Mouse (Mus musculus): ENCODE measurements around the gene S100a16. TPM values are rescaled to one million over a fixed set of nuclear protein-coding genes. Genes with fewer than 3 reads are reported as not detected.

S100a16 gene
- polyA plus RNA-seq, 1 experiment, result 10.9 TPM

DNA sequence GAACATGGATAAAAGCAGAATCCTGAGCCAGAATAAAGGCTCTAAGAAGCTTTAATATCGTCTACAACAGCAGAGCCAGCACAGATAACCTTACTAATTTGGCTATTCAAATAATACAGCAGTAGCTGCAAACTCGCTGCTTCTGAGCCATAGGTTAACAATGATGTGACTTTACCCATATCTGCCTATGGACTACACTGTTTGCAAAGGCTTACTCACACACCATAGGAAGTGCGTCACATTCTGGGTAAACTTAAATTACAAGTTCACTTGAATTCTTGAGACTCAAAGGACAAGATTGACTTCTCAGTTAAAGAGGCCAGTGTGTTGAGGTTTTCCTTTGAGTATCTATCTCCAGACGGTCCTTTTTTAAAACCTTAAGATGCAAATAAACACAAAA is 33.6 kb upstream of the S100a16 start:
- Histone ChIP-seq H3K4me3 (replicated peaks; ENCODE audit: control insufficient read depth, low read depth, low read length) (no peak overlapping the region), H3K27ac (ENCODE audit: control insufficient read depth, insufficient read depth, low read depth, low read length, poor library complexity) (no peak overlapping the region), H3K4me1 (ENCODE audit: control insufficient read depth, insufficient read depth, low read length) (no peaks in the 10 kb centered on the region; the same call in 1 of the 2 replicates)
- TF ChIP-seq CTCF (IDR thresholded peaks at IDR 0.05; ENCODE audit: control insufficient read depth, insufficient read depth, low read length) (no peak), POLR2A (IDR thresholded peaks at IDR 0.05; ENCODE audit: borderline replicate concordance, control insufficient read depth, low read depth, low read length) (no peak)
- 85% methylated on average over 4 of the region's 4 CpGs for WGBS

DNA sequence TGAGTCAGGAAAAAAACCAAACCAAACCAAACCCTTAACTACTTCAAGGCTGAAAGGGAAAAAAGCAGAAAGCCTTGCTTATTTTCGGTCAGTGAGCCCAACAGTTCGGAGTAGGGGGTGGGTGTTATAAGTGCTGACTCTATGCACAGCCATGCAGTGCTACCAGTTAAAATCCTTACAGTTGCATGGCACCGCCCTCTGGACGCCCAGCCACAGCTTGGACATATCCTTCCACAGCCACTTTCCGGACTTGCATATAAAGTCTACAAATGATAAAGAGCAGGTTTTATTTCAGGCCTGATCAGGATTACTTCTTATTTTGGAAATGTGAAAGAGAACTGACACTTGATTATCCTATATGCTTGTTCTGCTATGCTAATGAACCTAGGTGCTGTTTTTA is 31.8 kb upstream of the S100a16 start:
- 90% methylated on average over 5 of the region's 5 CpGs for WGBS
- H3K4me1 ChIP-seq (ENCODE audit: control insufficient read depth, insufficient read depth, low read length), result no peaks in the 10 kb centered on the region; the same call in 1 of the 2 replicates
- no peak overlapping the region for H3K4me3 ChIP-seq (replicated peaks; ENCODE audit: control insufficient read depth, low read depth, low read length)
- TF ChIP-seq POLR2A (IDR thresholded peaks at IDR 0.05; ENCODE audit: borderline replicate concordance, control insufficient read depth, low read depth, low read length) (no peak), CTCF (IDR thresholded peaks at IDR 0.05; ENCODE audit: control insufficient read depth, insufficient read depth, low read length) (no peak)
- no peak overlapping the region for H3K27ac ChIP-seq (ENCODE audit: control insufficient read depth, insufficient read depth, low read depth, low read length, poor library complexity)

- WGBS, result 94% methylated on average over 3 of the region's 3 CpGs
- H3K4me1 ChIP-seq (ENCODE audit: control insufficient read depth, insufficient read depth, low read length), result no peaks in the 10 kb centered on the region; the same call in 1 of the 2 replicates
- TF ChIP-seq POLR2A (IDR thresholded peaks at IDR 0.05; ENCODE audit: borderline replicate concordance, control insufficient read depth, low read depth, low read length) (no peak), CTCF (IDR thresholded peaks at IDR 0.05; ENCODE audit: control insufficient read depth, insufficient read depth, low read length) (no peak)
- no peak overlapping the region for H3K27ac ChIP-seq (ENCODE audit: control insufficient read depth, insufficient read depth, low read depth, low read length, poor library complexity)
- H3K4me3 ChIP-seq (replicated peaks; ENCODE audit: control insufficient read depth, low read depth, low read length), result no peak overlapping the region
Observed at GRCm38 (mm10) chr3:90506362-90506761, 30.7 kb upstream of the S100a16 start.

DNA sequence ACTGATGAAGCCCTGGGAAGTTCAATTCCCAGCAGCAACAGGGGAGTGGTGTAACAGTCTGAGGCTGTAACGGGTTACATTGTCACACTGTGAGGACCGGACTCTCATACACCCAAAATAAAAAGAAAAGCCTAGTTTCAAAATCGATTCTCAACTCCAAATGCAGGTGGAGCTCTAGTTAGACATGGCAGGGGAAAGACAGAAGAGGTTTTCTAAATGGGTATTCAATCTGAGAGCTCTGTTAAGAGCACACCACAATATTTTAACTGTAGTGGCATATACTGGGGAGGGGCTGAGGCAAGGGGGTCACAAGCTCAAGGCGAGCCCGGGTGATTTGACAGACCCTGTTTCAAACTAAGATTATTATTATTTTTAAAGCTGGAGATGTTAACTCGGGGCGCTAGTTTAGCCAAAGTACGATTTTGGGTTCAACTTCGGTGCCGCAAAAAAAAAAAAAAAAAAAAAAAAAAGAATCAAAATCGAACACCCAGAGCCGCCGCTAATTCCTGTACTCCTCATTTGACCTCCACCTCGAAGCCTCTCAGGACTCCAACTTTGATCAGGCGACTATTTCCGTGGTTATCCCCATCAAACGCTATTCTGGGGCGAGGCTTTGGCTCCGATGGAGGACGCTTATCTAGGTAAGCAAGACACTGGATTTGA is 28.6 kb upstream of the S100a16 start:
- TF ChIP-seq CTCF (IDR thresholded peaks at IDR 0.05; ENCODE audit: control insufficient read depth, insufficient read depth, low read length), result no peak
- TF ChIP-seq POLR2A (IDR thresholded peaks at IDR 0.05; ENCODE audit: borderline replicate concordance, control insufficient read depth, low read depth, low read length), result no peak
- Histone ChIP-seq H3K4me1 (ENCODE audit: control insufficient read depth, insufficient read depth, low read length) (no peaks in the 10 kb centered on the region; the same call in 1 of the 2 replicates), H3K4me3 (replicated peaks; ENCODE audit: control insufficient read depth, low read depth, low read length) (peak overlapping the region; percentile 90), H3K27ac (ENCODE audit: control insufficient read depth, insufficient read depth, low read depth, low read length, poor library complexity) (peak overlapping the region; percentile 91)
- WGBS, result under 1% methylated on average over 20 of the region's 20 CpGs

GRCm38 (mm10) chr3:90508950-90509746 is 27.9 kb upstream of the S100a16 start, which contains the start of gene Chtop:
TSS of gene Chtop (minus strand) at chr3:90509498.
- WGBS, result under 1% methylated on average over 64 of the region's 66 CpGs
- H3K4me1 ChIP-seq (ENCODE audit: control insufficient read depth, insufficient read depth, low read length), result peaks cover 1% of the 10 kb centered on the region; the same call in 1 of the 2 replicates
- TF ChIP-seq CTCF (IDR thresholded peaks at IDR 0.05; ENCODE audit: control insufficient read depth, insufficient read depth, low read length), result no peak
- TF ChIP-seq POLR2A (IDR thresholded peaks at IDR 0.05; ENCODE audit: borderline replicate concordance, control insufficient read depth, low read depth, low read length), result peak; percentile 64; the same call in 1 of the 2 replicates
- H3K27ac ChIP-seq (ENCODE audit: control insufficient read depth, insufficient read depth, low read depth, low read length, poor library complexity), result peak within 1 kb of the TSS; percentile 91
- H3K4me3 ChIP-seq (replicated peaks; ENCODE audit: control insufficient read depth, low read depth, low read length), result peak within 1 kb of the TSS; percentile 90

DNA sequence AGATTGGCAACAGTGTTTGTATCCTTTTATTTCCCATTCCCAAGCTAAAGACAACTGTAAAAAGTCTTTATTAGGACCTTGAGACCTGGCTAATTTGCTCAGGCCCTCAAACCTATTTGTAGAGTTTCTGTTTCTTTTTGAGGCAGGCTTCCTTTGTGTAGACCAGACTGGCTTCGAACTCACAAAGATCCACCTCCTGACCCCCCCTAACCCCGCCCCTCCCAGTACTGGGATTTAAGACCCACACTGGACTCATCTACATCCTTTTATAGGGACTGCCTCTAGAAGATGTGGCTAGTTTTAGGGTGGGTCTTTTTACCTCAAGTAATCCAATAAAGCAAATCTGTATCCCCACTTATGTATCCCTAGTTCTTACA is 27.3 kb upstream of the S100a16 start:
- no peak for TF ChIP-seq POLR2A (IDR thresholded peaks at IDR 0.05; ENCODE audit: borderline replicate concordance, control insufficient read depth, low read depth, low read length)
- no peak for TF ChIP-seq CTCF (IDR thresholded peaks at IDR 0.05; ENCODE audit: control insufficient read depth, insufficient read depth, low read length)
- whole genome bisulfite sequencing, result 13% methylated on average over 2 of the region's 2 CpGs
- peaks cover 1% of the 10 kb centered on the region; the same call in 1 of the 2 replicates for H3K4me1 ChIP-seq (ENCODE audit: control insufficient read depth, insufficient read depth, low read length)
- H3K27ac ChIP-seq (ENCODE audit: control insufficient read depth, insufficient read depth, low read depth, low read length, poor library complexity), result no peak overlapping the region; the same call in 1 of the 2 replicates
- no peak overlapping the region for H3K4me3 ChIP-seq (replicated peaks; ENCODE audit: control insufficient read depth, low read depth, low read length)

GRCm38 (mm10) chr3:90512276-90512675 is 24.8 kb upstream of the S100a16 start:
- TF ChIP-seq CTCF (IDR thresholded peaks at IDR 0.05; ENCODE audit: control insufficient read depth, insufficient read depth, low read length) (no peak), POLR2A (IDR thresholded peaks at IDR 0.05; ENCODE audit: borderline replicate concordance, control insufficient read depth, low read depth, low read length) (no peak)
- WGBS, result 75% methylated on average over 5 of the region's 5 CpGs
- Histone ChIP-seq H3K4me3 (replicated peaks; ENCODE audit: control insufficient read depth, low read depth, low read length) (no peak overlapping the region), H3K27ac (ENCODE audit: control insufficient read depth, insufficient read depth, low read depth, low read length, poor library complexity) (no peak overlapping the region), H3K4me1 (ENCODE audit: control insufficient read depth, insufficient read depth, low read length) (peaks cover 3% of the 10 kb centered on the region; the same call in 1 of the 2 replicates)

DNA sequence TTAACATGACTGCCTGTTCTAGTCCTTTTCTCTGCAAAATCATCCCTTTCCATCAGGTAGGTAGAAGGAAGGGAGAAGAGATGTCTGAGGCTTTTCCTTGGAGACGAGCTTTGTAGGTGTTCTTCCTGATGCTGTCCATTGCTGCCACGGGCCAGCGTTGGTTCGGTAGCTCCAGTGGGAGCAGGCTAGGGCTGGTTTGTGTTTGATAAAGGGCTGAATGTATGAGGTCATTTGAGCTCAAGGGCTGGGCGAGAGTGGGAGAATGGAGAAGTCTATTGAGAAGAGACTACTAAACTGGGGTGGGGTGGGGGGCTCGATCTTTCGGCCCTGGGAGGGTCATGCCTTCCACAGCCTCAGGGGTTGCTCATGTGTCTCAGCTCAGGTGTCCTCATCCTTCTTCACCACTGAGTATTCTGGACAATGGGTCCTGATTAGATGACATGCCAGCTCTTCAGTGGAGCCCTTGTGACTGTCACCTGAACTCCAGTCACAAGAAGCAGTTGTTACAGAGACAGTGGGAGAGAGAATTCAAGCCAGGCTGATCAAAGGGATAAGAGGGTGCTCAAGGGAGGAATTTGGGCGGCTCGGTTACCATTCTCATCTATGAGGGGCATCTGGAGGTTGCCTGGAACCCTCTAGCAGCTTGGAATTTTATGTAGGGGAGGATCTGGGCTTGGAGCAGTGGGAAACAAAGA is 24.0 kb upstream of the S100a16 start:
- H3K4me1 ChIP-seq (ENCODE audit: control insufficient read depth, insufficient read depth, low read length), result peaks cover 3% of the 10 kb centered on the region; the same call in 1 of the 2 replicates
- TF ChIP-seq POLR2A (IDR thresholded peaks at IDR 0.05; ENCODE audit: borderline replicate concordance, control insufficient read depth, low read depth, low read length) (no peak), CTCF (IDR thresholded peaks at IDR 0.05; ENCODE audit: control insufficient read depth, insufficient read depth, low read length) (no peak)
- H3K4me3 ChIP-seq (replicated peaks; ENCODE audit: control insufficient read depth, low read depth, low read length), result no peak overlapping the region
- no peak overlapping the region for H3K27ac ChIP-seq (ENCODE audit: control insufficient read depth, insufficient read depth, low read depth, low read length, poor library complexity)
- WGBS, result 81% methylated on average over 9 of the region's 9 CpGs
